Mouse (Mus musculus): ENCODE data around the gene Dnaic1.

Dnaic1 gene

DNA sequence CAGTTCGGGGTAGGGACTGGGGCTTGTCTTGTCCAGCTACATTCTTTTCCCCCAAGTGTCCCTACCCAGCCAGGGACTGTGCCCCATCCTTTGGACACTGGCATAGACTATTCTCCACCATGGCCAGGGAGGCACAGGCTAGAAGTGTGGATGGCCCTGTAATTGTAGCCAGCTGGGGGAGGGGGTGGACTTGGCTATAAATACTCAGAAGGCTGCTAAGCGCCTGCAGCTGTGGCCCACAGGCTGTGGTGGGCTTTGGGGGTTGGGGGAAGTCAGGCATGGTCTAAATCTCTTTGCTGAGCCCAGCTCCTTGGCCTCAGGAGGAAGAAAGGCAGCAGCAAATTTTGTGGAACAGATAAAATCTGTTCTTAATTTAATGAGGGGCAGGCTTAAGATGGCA, 66.3 kb downstream of the Dnaic1 start:
- DNase-seq (ENCODE audit: low read depth, low spot score) = no peak

DNA sequence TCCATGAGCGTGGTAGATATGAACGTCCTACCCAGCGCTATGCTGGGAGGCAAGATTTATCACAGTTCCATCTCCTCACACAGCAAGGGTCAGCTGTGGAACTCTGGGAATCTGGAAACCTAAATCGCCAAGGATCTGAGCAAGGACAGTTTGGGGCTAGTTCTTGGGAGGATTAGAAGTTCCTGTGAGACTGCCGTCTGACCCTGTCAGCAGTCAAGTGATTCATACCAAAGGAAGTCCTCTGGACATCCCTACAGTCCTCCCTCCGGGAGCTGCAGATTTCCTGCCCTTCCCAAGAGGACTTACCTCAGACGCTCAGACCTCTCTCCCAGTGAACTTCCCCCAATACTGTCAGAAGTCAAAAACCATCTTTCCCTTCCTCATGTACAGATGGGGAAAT, 66.8 kb downstream of the Dnaic1 start:
- DNase-seq (ENCODE audit: low read depth, low spot score) = no peak

DNA sequence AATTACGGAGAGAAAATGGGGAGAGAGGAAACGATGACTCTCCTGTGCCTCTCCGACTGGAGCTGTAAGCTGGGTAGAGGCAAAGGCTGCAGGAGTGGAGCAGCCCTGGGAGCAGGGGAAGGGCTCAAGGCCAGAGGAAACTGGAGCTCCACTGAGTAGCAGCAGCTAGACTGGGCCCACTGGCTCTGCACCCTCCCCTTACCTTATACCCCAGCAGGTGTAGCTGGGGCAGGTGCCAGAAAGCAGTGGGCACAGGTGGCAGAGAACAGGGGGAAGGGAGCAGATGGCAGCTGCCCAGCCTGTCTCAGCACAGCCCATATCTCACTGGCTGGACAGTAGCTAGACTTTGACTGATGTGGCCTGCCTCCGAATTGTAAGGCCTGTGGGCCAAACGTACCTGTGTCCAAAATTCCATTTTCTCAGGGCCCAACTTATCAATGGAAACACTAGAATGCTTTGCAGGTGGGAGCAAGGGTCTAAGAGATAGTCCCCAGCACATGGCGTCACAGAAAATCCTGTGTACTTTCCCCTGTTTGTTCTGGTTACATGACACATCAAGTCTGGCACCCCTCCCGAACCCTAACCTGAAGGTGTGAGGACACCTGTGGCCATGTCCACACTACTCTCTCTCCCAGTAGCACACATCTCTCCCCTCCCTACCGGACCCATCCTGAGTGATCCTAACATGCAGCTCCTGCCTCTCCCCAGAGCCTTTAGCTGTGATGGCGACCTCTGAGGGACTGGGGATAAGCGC, 67.5 kb downstream of the Dnaic1 start:
- no peak for DNase-seq (ENCODE audit: low read depth, low spot score)

DNA sequence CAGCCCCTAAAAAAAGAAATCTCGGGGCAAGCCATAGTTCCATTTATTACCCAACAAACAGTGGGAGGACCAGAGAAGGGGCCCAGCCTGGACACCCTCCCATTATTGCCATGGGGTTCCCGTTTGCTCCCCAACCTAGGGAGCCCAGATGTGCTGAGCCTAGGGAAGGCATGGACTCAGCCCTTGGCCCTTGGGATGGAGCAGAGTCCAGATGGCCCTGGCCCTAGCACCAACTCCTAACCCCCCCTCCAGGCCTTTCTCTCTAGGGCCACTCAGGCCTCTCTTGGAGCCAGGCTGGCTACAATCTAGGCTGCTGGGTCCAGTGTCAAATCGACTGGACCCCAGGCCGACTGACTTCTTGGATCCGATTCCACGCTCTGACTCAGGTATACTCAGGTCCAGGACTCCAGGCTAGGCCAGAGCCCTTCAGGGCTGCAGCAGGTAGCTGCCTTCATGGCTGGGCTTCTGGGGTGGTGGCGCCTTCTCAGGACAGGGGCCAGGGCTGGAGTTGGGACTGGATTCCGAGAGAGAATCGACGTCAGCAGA, 68.7 kb downstream of the Dnaic1 start:
- no peak for DNase-seq (ENCODE audit: low read depth, low spot score)

DNA sequence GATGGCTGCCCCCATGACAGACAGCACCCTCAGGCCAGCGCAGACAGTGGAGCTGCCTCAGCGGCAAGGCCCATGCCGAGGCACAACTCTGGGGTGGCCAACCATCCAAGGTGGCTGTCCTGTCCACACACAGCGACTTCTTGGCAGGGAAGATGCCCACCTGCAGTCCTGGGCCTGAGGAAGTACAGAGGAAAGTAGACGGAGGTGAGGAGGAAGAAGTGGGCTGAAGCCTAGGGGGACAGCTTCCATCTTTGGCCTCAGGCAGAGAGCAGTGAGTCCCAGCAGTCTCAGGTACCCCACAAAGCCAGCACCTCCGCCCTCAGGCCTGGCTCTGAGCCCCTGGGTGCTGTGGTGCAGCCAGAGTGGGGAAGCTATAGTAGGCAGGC, 69.2 kb downstream of the Dnaic1 start:
- no peak for DNase-seq (ENCODE audit: low read depth, low spot score)

DNA sequence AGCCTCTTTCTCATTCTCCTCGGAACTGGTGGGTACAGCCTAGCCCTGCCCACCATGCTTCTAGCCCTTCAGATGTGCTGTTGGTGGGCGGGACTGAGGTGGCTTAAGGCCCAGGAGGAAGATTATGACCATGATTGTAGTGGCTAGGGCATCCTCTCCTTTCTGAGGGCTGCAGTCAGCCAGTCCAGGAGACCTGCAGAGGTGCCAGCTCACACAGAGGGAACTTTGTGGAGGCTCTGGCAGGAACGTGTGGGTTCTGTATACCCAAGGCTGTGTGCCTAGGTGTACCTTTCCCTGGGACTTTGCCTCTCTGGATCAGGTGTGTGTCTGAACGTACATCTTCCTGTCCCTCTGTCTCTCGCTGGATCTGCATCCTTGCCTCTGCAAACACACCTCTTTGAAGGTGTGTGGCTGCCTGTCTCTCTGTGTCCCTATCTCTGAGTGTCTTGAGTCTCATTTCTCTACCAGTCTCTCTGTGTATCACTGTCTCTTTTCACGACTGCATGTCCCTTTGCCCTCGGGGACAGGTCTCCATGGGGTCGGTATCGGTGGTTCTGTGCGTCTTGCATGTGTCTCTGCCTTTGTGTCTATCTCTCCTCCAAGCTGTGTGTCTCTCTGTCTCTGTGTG, 69.8 kb downstream of the Dnaic1 start:
- no peak for DNase-seq (ENCODE audit: low read depth, low spot score)

DNA sequence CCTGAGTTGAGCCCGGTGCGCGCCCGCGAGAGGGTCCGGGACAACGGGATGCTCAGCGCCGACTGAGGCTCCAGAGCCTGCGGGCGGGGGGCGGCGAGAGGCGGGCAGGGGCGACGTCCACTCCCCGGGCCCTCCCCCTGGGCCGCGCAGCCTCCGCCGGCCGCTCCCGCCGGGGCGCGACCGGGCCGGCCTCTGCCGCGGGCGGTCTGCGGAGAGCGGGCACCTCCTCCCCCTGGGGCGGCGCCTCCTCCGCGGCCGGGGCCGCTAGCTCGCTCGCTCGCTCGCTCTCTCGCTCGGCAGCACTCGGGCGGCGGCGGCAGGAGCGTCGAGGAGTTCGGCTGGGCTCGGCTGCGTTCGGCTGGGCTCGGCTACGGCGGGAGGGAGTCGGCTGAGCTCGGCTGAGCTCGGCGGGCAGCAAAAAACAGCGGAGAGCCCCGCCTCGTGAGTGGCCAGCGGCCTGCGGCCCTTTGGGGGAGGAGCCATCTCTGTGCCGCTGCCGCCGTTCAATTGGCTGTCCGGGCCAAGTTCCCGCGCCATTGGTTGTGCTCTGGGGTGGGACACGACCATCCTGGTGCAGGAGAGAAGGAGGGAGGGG, 70.4 kb downstream of the Dnaic1 start, which contains the start of gene Enho:
TSS of gene Enho (minus strand) at position 412 of the 595 bp plus-strand sequence.
- DNase-seq (ENCODE audit: low read depth, low spot score) = peak; percentile 87

DNA sequence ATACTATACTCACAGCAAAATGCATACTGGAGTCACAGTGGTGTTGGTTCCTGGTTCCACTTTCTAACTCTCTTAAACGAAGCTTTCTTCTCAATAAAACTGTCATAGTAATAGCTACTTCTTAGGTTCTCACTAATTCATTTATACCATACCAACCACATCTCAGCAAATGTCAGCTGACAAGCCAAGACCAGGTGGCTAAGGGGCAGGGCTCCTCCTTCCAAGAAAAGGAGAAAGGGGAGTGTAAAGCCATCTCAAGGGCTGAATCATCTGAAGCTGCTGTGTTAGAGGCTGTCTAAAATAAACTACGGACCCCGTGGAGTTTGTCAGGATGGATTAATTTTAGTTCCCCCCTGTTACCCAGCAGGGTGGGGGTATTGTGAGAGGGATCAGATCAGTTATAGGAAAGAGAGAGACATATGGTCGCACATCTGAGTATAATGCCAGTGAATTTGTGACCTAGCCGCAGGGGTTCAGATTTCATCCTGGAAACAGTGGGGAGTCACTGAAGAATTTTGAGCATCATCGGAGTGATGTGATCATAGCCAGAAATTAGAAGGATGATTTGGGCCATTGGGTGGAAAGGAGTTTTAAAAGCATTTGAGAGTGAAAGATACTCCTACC, 71.7 kb downstream of the Dnaic1 start:
- no peak for DNase-seq (ENCODE audit: low read depth, low spot score)

DNA sequence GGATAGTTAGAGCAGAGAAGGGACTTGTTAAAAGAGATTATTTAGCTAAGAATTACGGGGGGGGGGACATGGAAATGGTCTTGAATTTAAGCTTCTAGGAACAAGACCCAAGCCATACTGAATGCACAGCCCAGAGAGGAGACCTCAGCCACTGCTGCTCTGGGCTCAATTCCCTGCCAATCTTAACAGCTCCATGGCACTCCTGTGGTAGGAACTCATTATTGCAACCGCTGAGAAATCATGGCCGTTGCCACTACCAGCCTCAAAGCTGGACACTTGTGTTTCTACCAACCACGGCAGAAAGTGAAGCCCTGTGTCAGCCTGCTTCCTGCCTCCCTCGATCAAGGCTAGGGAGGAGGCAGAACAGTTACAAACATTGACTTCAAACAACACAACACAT, 75.9 kb downstream of the Dnaic1 start:
- DNase-seq (ENCODE audit: low read depth, low spot score) = no peak

DNA sequence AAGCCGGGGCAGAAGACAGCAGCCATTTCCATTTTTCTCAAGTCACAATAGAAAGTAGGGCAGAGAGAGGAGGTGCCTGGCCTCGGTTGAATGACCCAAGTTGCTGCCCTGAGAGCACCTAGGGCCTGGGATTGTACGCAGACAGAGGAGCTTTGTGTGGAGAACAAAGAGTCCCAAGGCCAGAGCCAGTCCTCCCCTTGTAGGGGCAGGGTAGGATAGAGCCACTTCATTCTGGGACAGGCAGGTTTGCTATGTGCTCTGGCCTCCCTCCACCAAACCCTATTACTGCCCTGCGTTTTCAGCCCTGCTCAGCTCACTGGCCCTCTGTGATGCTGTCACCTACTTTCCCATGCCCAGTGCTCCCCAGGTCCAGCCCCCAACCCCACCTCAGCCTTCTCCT, 78.6 kb downstream of the Dnaic1 start:
- DNase-seq (ENCODE audit: low read depth, low spot score) = no peak

DNA sequence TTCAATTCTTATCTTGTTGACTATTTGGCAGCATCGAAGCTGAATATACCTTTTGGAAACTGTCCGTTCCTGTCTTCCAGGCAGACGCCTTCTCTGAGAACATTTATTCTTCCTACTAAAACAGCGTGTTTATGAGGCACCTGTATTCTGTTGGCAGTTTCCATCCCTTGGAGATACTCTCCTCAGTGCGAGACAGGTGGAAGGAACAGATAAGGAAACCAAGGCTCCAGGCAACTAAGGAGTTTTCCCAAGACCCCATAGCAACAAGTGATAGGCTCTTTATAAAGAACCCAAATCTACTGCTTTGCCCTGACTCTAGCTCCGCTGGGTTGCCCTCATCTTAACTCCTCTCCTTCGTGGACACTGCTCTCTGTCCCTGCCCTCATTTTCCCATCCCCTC, 79.1 kb downstream of the Dnaic1 start:
- no peak for DNase-seq (ENCODE audit: low read depth, low spot score)

DNA sequence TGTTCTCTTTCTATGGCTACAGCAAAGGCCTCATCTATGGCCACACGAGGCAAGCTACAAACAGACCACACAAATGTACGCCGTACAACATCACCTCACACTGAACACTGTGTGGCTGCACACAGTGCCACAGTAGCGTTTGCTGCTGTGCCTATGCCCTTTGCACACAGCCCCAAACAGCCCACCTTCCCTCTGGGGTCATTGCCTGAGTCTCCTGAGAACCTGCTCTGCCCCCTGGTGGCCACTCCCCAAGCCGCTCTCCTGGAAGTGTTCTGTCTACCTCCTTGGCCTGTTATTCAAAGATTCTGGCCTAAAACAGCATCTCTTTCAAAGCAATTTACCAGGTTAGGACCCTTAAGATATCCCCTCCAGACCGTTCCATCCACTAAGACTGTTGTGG, 83.7 kb downstream of the Dnaic1 start:
- DNase-seq (ENCODE audit: low read depth, low spot score) = peak; percentile 65

DNA sequence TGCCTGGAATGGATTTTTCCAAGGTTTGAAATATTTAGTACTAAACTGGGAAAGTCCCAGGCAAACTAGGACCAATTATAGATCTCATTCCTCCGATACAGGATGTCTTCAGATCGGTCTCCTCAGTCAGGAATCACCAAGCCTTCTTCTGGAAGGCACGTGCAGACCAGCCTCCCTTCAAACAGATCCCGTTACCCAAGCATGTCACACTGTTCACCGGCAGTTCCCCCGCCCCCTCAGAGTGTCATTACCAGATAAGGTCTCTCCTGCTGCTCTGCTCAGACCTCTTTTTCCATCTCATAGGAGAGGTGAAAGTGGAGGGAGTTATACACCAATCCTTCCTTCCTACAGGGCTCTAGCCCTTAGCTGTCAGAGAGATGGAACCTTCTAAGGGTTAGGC, 84.2 kb downstream of the Dnaic1 start:
- no peak for DNase-seq (ENCODE audit: low read depth, low spot score)

DNA sequence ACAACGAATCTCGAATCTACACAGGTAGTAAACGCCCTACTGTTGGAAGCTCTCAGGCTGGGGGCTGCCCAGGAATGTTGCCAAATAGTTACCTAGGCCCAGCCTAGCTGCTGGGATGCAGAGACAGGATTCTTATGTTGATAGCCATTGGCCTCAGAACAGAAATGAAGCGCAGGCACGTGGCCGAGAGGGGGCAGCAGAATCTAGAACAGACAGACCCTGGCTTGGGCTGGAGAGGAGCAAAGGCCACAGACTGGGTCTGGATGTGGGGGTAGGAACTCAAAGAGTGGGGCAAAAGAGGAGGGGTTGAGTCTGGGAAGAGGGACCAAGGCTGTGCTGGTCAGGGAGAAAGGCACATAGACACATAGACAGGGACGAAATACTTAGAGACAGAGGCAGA, 84.6 kb downstream of the Dnaic1 start:
- no peak for DNase-seq (ENCODE audit: low read depth, low spot score)

DNA sequence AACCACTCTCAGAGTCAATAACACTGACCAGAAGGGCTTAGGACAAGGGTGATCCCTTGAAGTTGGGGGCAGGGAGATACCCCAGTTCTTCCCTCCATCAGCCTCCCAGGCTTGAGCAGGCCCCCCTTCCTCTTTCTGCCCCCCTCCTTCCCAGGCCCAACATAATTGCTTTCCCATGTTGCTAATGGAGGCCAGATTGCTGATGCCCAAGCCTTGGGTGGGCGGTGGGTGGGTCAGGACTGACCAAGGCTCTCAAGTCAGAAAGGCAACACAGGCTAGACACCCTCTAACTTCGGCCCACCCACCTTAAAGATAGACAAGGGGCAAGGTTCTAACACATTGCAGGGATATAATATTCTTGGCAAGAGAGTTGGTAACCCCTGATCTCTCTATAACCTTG, 86.0 kb downstream of the Dnaic1 start:
- DNase-seq (ENCODE audit: low read depth, low spot score) = no peak

DNA sequence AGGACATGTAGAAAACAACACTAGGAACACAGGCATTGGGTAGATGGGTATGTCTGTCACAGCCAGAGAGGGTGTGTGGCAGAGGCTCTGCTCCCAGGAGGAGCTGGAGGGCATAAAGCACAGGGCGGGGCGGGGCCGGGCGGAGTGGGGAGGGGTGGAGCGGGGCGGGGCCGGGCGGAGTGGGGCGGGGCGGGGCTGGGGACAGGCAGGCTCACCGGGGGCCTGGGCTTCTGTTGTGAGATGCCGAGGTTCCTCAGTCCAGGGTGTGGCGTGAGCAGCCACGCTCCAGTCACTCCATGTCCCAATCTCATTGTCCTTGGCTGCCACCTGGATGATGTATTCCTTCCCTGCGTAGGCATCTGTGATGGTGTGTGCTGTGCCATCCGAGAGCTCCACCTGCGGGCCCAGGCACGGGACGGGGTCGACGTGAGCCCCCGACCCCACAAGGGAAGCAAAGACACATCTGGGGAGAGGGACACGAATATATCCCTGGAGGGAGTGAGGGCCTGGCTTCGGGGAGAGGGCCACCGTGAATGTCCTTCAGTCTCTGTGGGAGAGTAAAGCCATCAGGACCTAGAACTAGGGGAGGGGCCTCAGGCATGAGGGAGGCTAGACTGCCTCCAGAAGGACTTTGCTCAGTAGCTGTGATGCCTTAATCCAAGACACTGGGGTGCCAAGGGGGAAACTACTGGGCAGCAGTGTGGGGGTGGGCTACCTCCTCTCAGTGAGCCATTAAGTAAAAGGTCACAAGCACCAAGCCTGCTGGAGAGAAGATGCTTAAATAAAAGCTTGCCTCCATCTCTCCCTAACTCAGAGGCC, 89.2 kb downstream of the Dnaic1 start:
- DNase-seq (ENCODE audit: low read depth, low spot score) = no peak

DNA sequence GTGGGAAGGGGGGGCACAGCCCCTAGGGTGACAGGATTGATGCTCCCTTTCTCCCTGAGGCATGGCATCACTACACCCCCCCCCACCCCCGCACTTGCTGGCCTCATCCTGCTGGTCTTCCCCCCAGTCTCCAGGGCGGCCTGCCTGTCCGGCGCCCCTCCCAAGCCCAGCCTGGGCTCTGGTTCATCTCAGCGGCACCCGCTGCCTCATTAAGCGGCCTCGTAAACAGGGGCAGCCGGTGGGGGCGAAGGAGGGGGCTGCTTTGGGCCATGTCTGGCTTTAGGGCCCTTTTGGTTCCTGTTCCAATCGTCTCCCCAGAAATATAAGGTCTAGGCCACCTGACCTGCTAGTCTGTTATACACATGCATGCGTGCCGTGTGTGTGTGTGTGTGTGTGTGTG, 90.0 kb downstream of the Dnaic1 start:
- no peak for DNase-seq (ENCODE audit: low read depth, low spot score)

DNA sequence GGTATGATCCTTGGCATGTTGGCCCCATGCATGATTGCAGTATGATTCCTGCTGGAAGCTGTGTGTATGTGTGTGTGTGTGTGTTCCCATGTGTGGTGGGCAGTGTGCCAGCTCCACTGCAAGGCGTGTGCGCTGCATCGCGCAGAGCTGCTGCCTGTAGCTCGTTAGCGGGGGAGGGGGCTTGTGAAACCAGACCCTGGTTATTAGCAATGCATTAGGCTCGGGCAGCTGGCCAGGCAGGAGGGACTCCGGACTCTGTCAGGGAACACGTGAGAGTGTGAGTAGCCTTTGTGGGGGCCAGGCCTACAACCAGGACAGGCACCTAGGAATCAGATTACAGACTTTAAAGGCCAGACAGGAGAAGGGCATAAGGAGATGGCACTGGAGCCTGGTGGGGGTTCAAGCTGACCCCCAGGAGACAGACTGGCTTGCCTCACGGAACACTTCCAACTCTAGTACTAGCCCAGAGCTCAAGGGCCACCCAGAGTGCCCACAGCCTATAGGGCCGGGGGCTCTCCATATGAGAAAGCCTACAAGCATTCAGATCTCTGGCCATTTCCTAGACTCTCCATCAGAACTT, 91.4 kb downstream of the Dnaic1 start:
- no peak for DNase-seq (ENCODE audit: low read depth, low spot score)

DNA sequence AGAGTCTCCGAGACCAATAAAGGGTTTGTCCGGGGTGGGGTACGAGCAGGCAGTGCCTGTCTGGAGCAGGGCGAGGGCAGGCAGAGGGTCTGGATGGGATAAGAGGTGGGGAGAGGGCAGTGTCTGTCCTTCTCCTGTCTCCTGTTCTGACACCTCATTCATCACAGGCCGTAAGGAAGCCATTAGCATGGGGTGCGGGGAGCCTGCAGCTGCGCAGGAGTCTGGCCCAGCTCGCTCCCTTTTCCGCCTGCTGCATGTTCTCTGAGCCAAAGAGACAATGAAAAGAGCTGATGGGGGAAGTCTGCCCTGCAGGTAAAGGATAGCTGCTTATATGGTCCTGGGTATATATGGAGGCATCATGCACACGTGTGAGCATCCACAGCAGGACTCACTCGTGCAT, 93.1 kb downstream of the Dnaic1 start:
- DNase-seq (ENCODE audit: low read depth, low spot score) = no peak

DNA sequence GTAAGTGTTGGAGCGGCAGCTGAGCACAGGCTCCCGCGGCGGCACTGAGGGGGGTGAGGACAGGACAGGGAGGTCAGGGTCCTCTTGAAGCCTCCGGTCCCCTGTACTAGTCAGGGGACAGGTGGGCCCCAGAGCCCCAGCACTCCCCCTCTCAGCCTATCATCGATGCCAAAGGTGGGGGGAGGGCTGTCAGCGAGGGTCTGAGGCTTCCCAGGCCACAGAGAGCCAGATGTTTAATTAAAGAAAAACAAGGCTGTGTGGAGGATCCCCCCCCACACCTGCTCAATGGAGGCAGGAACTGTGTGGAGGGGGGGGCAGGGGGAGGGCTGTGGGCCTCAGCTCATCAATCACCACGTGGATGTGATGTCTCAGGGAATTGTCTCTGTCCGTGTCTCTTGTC, 94.0 kb downstream of the Dnaic1 start:
- DNase-seq (ENCODE audit: low read depth, low spot score) = no peak

DNA sequence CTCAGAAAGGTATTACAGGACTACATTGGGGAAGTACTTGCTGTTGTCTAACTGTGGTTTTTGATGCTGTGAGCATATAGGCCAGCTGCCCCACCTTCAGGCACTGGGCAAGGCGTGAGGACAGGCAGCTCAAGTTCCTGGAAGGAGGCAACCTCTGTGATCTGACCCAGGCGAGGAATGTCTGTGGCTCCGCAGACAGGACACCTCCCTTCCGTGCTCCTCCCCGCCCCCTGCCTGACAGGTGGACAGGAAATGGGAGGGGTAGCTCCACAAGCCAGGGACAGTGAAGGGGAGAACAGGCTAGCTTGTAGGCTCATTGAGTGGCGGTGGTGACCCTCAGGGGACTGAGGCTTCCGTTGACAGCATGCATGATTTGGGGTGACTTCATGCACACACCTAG, 95.0 kb downstream of the Dnaic1 start:
- DNase-seq (ENCODE audit: low read depth, low spot score) = no peak
